Mouse (Mus musculus) hematopoietic stem cell, adult 5-6 weeks (primary cell): Measurements from ENCODE around the gene Gm19345. TPM values are rescaled to one million over a fixed set of nuclear protein-coding genes. Genes with fewer than 3 reads are reported as not detected.
A peak's percentile ranks its signal among the peaks of the same experiment; 100 is the strongest.

ENCODE experiments used
- ATAC-seq, 2 experiments: fragments of 125-278 bp in 1 of 2; replicated peaks in 1 of 2; 2 replicates each; pipeline ENCODE4 v1.8.0; 2016 to 2017; ENCODE audit warnings: inconsistent platforms in 2 of 2, mild to moderate bottlenecking in 2 of 2, moderate number of reproducible peaks in 2 of 2, low read depth in 1 of 2, moderate TSS enrichment in 1 of 2; ENCODE audit not compliant: low FRiP score in 2 of 2, poor library complexity in 2 of 2, severe bottlenecking in 2 of 2, insufficient read depth in 1 of 2, low TSS enrichment in 1 of 2
- total RNA-seq: library from RNA; stranded (forward); fragments of 172-1452, 232-1000 nt; gene quantifications from 2 replicates; pipeline ENCODE4 v1.2.3, GENCODE M21; 2017

Gene Gm19345
- not detected in 2 replicates for total RNA-seq

- peak; percentile 11 to 33; a peak in 1 of 4 replicates for ATAC-seq
These were observed at the start of gene Gm19345 for GRCm38 (mm10) chr7:19851858-19852570. Gene Gm19345 (plus strand): TSS chr7:19852003.

- peak; percentile 71 to 83 for ATAC-seq
These were observed 48.8 kb upstream of the Gm19345 start for GRCm38 (mm10) chr7:19802995-19803394.

- no peak for ATAC-seq
These were observed 45.3 kb upstream of the Gm19345 start for GRCm38 (mm10) chr7:19806356-19806969.

GRCm38 (mm10) chr7:19809369-19809768 lies 42.4 kb upstream of the Gm19345 start:
- ATAC-seq, result no peak

- no peak for ATAC-seq
These were observed 40.7 kb upstream of the Gm19345 start for GRCm38 (mm10) chr7:19811114-19811513.

GRCm38 (mm10) chr7:19813161-19813560 lies 38.6 kb upstream of the Gm19345 start:
- no peak for ATAC-seq

- ATAC-seq, result no peak
These were observed 38.2 kb upstream of the Gm19345 start for GRCm38 (mm10) chr7:19813579-19814122.

GRCm38 (mm10) chr7:19815296-19816223 lies 36.2 kb upstream of the Gm19345 start:
- peak; percentile 9 to 15; a peak in 2 of 4 replicates for ATAC-seq

GRCm38 (mm10) chr7:19816224-19816771 lies 35.5 kb upstream of the Gm19345 start:
- ATAC-seq, result peak; percentile 25 to 54; a peak in 3 of 4 replicates

GRCm38 (mm10) chr7:19817382-19818105 lies 34.3 kb upstream of the Gm19345 start:
- ATAC-seq, result peak; percentile 86 to 90

GRCm38 (mm10) chr7:19818440-19818839 lies 33.4 kb upstream of the Gm19345 start:
- no peak for ATAC-seq

GRCm38 (mm10) chr7:19818875-19819274 lies 32.9 kb upstream of the Gm19345 start:
- ATAC-seq, result no peak

- ATAC-seq, result no peak
These were observed 31.3 kb upstream of the Gm19345 start for GRCm38 (mm10) chr7:19820347-19821048.

- ATAC-seq, result no peak
These were observed 30.2 kb upstream of the Gm19345 start for GRCm38 (mm10) chr7:19821633-19822032.

- ATAC-seq, result no peak
These were observed 29.6 kb upstream of the Gm19345 start for GRCm38 (mm10) chr7:19822193-19822592.

- peak; percentile 17 to 36; a peak in 1 of 4 replicates for ATAC-seq
These were observed 29.2 kb upstream of the Gm19345 start, which contains the start of gene Bcl3 for GRCm38 (mm10) chr7:19822604-19823058. Gene Bcl3 (minus strand): TSS chr7:19822770.
